Mouse (Mus musculus) small intestine, adult 2 months (tissue): ENCODE data around the gene Cdc42bpg. TPM values are rescaled to one million over a fixed set of nuclear protein-coding genes. Genes with fewer than 3 reads are reported as not detected.
A peak's percentile ranks its signal among the peaks of the same experiment; 100 is the strongest.

ENCODE experiments used
- H3K27ac ChIP-seq: fragments of 200-500 bp; 2 replicates; pipeline ENCODE4 v1.5.1; 2012; ENCODE audit warnings: low read depth, low read length, control low read depth, inconsistent platforms; ENCODE audit not compliant: insufficient read depth
- H3K27me3 ChIP-seq: fragments of 200-500 bp; 2 replicates; pipeline ENCODE4 v1.6.1; 2012; ENCODE audit warnings: mild to moderate bottlenecking, moderate library complexity, low read length, inconsistent platforms; ENCODE audit not compliant: control insufficient read depth, insufficient read depth
- H3K36me3 ChIP-seq: fragments of 200-500 bp; 2 replicates; pipeline ENCODE4 v1.6.1; 2012; ENCODE audit warnings: mild to moderate bottlenecking, low read length, control low read depth, inconsistent platforms; ENCODE audit not compliant: control insufficient read depth, insufficient read depth
- H3K4me1 ChIP-seq: fragments of 200-500 bp; 2 replicates; pipeline ENCODE4 v1.6.1; 2012; ENCODE audit warnings: low read length, inconsistent platforms, mixed read lengths; ENCODE audit not compliant: control insufficient read depth, insufficient read depth, insufficient read length
- H3K4me3 ChIP-seq: fragments of 200-500 bp; 2 replicates; pipeline ENCODE4 v1.5.1; 2012; ENCODE audit warnings: low read depth, mild to moderate bottlenecking, control low read depth, inconsistent platforms, low read length, moderate library complexity
- CTCF ChIP-seq: fragments of 200-500 bp; IDR thresholded peaks from 2 replicates; pipeline ENCODE4 v1.5.1; 2012; ENCODE audit warnings: low read depth, mild to moderate bottlenecking, control low read depth, inconsistent platforms, low read length, moderate library complexity, mixed read lengths; ENCODE audit not compliant: insufficient replicate concordance, insufficient read length; ENCODE audit errors: extremely low read depth
- POLR2A ChIP-seq: fragments of 200-500 bp; IDR thresholded peaks from 2 replicates; pipeline ENCODE4 v1.6.1; 2012; ENCODE audit warnings: low read depth, mild to moderate bottlenecking, control low read depth, inconsistent platforms, low read length, moderate library complexity
- WGBS: fragments of 180-500 bp; shearing (Covaris S2); methylation state at CpG from one replicate; pipeline ENCODE4 v1.1.7; 2018; 5-methylcytosine and 5-hydroxymethylcytosine counted together
- polyA plus RNA-seq: library from polyadenylated mRNA; depleted of rRNA; stranded (reverse); fragments of >200 nt; gene quantifications from 2 replicates; pipeline ENCODE4 v1.2.3, GENCODE M21; 2012; rRNA removed

The Cdc42bpg gene
- polyA plus RNA-seq = 26.0 and 53.2 TPM in 2 replicates

GRCm38 (mm10) chr19:6306137-6306551 is at the start of gene Cdc42bpg:
TSS of gene Cdc42bpg (plus strand) at chr19:6306456.
- TF ChIP-seq POLR2A (no peak), CTCF (no peak)
- Histone ChIP-seq H3K27ac (peak within 1 kb of the TSS; percentile 69), H3K27me3 (no peaks in the 10 kb centered on the region), H3K36me3 (peaks cover 15% of the 10 kb centered on the region), H3K4me3 (peak within 1 kb of the TSS; percentile 80), H3K4me1 (peaks cover 7% of the 10 kb centered on the region; the same call in 1 of the 2 replicates)
- WGBS = 1% methylated on average over 35 of the region's 38 CpGs

- peaks cover 66% of the 10 kb centered on the region for H3K36me3 ChIP-seq
- H3K27me3 ChIP-seq = no peaks in the 10 kb centered on the region
- H3K4me3 ChIP-seq = no peak overlapping the region
- peaks cover 5% of the 10 kb centered on the region; the same call in 1 of the 2 replicates for H3K4me1 ChIP-seq
- no peak overlapping the region for H3K27ac ChIP-seq
- no peak for TF ChIP-seq POLR2A
- TF ChIP-seq CTCF = peak; percentile 72; the same call in 1 of the 2 replicates
- 62% methylated on average over 2 of the region's 2 CpGs for WGBS
Measured at GRCm38 (mm10) chr19:6260428-6260827, 45.8 kb upstream of the Cdc42bpg start.

GRCm38 (mm10) chr19:6260946-6261345 is 45.3 kb upstream of the Cdc42bpg start:
- peaks cover 65% of the 10 kb centered on the region for H3K36me3 ChIP-seq
- no peak overlapping the region for H3K27ac ChIP-seq
- TF ChIP-seq CTCF (peak; percentile 47; the same call in 1 of the 2 replicates), POLR2A (no peak)
- H3K4me1 ChIP-seq = peaks cover 5% of the 10 kb centered on the region; the same call in 1 of the 2 replicates
- H3K27me3 ChIP-seq = no peaks in the 10 kb centered on the region
- WGBS = 84% methylated on average over 4 of the region's 4 CpGs
- no peak overlapping the region for H3K4me3 ChIP-seq

- H3K4me1 ChIP-seq = peaks cover 5% of the 10 kb centered on the region; the same call in 1 of the 2 replicates
- peaks cover 61% of the 10 kb centered on the region for H3K36me3 ChIP-seq
- H3K27me3 ChIP-seq = no peaks in the 10 kb centered on the region
- no peak overlapping the region for H3K27ac ChIP-seq
- TF ChIP-seq CTCF (no peak), POLR2A (no peak)
- WGBS = 92% methylated on average over 14 of the region's 14 CpGs
- H3K4me3 ChIP-seq = no peak overlapping the region
Measured at GRCm38 (mm10) chr19:6261379-6261778, 44.9 kb upstream of the Cdc42bpg start.

- TF ChIP-seq CTCF = peak; percentile 89
- TF ChIP-seq POLR2A = 0 out of 2 replicates have a peak, but pooled peaks have one; percentile 13
- no peaks in the 10 kb centered on the region for H3K27me3 ChIP-seq
- H3K27ac ChIP-seq = peak overlapping the region; percentile 97
- H3K36me3 ChIP-seq = peaks cover 52% of the 10 kb centered on the region
- peaks cover 5% of the 10 kb centered on the region; the same call in 1 of the 2 replicates for H3K4me1 ChIP-seq
- H3K4me3 ChIP-seq = peak overlapping the region; percentile 43
- WGBS = 39% methylated on average over 7 of the region's 7 CpGs
Measured at GRCm38 (mm10) chr19:6262222-6262621, 44.0 kb upstream of the Cdc42bpg start.

- peaks cover 5% of the 10 kb centered on the region; the same call in 1 of the 2 replicates for H3K4me1 ChIP-seq
- peak overlapping the region; percentile 99 for H3K27ac ChIP-seq
- 29% methylated on average over 8 of the region's 8 CpGs for WGBS
- peak overlapping the region; percentile 93 for H3K4me3 ChIP-seq
- no peak for TF ChIP-seq CTCF
- TF ChIP-seq POLR2A = peak; percentile 97
- peaks cover 45% of the 10 kb centered on the region for H3K36me3 ChIP-seq
- H3K27me3 ChIP-seq = no peaks in the 10 kb centered on the region
Measured at GRCm38 (mm10) chr19:6262839-6263433, 43.3 kb upstream of the Cdc42bpg start.

GRCm38 (mm10) chr19:6264200-6264599 is 42.1 kb upstream of the Cdc42bpg start:
- Histone ChIP-seq H3K27ac (peak overlapping the region; percentile 99), H3K4me1 (peaks cover 5% of the 10 kb centered on the region; the same call in 1 of the 2 replicates), H3K4me3 (peak overlapping the region; percentile 93), H3K36me3 (peaks cover 35% of the 10 kb centered on the region), H3K27me3 (no peaks in the 10 kb centered on the region)
- 11% methylated on average over 9 of the region's 9 CpGs for WGBS
- no peak for TF ChIP-seq CTCF
- TF ChIP-seq POLR2A = peak; percentile 94
